Mouse (Mus musculus): ENCODE results near the gene Rpp38.

Gene Rpp38

DNA sequence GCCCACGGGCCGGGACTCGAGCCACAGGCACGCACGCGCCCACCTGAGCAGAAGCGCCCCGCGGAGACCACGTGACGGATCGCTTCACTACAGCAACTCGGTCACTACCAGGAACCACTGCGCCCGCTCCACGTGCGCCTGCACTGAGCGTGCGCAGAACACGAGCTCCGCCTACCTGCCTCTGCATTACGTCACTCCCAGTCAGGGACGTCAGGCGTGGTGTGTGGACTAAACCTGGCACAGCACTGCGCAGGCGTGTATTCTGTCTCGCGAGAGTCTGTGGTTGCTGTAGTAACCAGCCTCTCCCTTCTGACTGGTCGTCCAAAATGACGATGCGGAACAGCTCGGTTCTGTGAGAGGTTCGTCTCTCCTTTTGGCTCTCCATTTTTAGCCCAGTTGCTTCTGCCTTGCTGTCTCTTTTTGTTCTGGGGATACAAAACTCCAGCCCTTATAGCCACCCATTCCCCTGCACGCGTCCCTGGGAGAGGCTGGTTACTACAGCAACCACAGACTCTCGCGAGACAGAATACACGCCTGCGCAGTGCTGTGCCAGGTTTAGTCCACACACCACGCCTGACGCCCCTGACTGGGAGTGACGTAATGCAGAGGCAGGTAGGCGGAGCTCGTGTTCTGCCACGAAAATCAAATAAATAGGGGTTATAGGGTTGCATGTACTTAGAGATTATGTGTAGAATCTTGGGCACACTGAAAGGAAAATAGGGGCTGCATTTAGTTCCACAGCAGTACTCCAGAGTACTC lies at the start of gene Rpp38:
Rpp38 (minus strand) TSS at position 160 of the 759 bp plus-strand sequence.
- DNase-seq (ENCODE audit: low spot score in 2 of 2): peak; percentile 99 to 100

- no peak for DNase-seq (ENCODE audit: low spot score in 2 of 2)
These were observed 32.7 kb upstream of the Rpp38 start for GRCm38 (mm10) chr2:3365127-3365526.

DNA sequence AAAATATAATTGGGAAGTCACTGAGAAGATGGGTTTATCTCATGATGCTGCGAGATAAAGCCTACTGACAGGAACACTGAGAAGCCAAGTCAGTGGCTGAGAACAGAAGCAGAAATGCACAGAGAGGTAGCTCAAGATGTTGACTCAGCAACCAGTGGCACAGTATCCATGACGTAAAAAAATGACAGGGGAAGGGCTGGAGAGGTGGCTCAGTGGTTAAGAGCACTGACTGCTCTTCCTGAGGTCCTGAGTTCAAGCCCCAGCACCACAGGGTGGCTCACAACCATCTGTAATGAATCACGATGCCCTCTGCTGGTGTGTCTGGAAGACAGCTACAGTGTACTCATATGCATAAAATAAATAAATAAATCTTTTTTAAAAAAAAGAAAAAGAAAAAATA lies 28.6 kb upstream of the Rpp38 start:
- no peak for DNase-seq (ENCODE audit: low spot score in 2 of 2)

DNA sequence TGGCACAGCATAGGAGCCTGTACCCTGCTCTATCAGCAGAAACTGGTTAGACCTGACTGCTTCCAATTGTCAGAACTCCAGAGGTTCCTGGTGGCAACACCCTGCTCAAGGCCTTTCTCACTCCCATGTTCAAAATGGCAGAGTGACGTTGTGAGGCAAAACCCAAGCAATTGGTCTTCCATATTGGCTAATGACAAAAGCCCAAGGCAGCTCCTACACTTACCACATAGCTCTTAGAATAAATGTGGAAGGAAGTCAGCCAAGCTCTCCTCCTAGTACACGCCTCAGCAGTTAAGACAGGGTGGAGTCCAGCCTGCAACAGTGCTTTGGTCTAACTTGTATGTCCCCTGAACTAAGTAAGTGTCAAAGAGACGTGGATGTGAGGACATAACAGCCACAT lies 25.4 kb upstream of the Rpp38 start:
- no peak for DNase-seq (ENCODE audit: low spot score in 2 of 2)

- DNase-seq (ENCODE audit: low spot score in 2 of 2): no peak
These were observed 23.9 kb upstream of the Rpp38 start for GRCm38 (mm10) chr2:3356311-3356710.

GRCm38 (mm10) chr2:3355793-3356192 lies 23.4 kb upstream of the Rpp38 start:
- peak in 1 of 2 experiments; percentile 28 for DNase-seq (ENCODE audit: low spot score in 2 of 2)

GRCm38 (mm10) chr2:3353160-3353559 lies 20.7 kb upstream of the Rpp38 start:
- no peak for DNase-seq (ENCODE audit: low spot score in 2 of 2)

GRCm38 (mm10) chr2:3348919-3349318 lies 16.5 kb upstream of the Rpp38 start:
- DNase-seq (ENCODE audit: low spot score in 2 of 2): no peak

DNA sequence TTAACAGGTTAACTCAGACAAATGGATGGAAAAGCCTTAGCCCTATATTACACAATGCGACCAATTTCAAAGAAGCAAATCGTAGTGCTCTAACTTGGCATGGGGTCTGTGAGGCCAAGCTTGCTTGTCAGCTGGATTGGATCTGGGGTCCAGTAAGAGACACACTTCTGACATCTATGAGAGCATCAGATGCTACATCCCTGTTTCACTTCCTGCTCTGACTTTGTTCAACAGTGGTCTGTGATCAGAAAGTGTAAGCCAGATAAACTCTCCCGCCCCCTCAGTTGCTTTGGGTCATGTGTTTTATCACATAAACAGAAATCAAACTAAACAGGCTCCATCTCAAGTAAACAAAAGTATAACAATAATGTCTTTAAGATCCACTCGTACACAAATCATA lies 16.0 kb upstream of the Rpp38 start:
- DNase-seq (ENCODE audit: low spot score in 2 of 2): no peak

DNA sequence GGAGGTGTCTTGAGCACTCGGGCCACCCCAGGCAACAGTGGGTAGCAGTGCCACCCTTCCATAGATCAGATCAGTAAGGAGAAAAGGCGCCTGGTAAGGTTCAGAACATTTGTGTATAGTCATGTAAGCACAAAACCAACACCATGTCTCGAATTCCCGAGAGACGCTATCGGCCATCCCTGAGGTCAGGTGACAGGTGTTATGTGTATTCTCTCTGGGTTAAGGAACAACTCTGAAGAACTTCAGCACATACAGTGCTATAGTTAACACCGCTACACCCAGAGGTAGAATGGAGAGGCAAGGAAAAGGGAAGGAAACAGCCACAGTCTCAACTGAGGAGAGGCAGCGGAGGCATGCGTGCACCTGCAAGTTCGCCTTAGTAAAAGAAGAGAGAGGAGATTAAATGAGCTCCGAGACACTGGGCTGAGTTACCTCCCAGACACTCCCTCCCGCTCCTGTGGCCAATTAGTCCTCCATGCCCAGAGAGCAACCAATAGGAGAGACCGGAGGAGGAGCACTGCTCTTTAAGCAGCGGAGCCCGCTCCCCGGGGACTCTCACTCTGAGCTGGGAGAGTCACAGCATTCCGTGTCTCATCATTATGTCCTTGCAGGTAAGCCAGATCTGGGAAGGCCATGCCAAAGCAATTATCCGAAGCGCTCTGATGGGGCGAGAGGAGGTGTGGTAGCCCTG lies 3.3 kb upstream of the Rpp38 start, which contains the start of gene Acbd7:
Acbd7 (plus strand) TSS at position 558 of the 691 bp plus-strand sequence.
- peak; percentile 13 to 27 for DNase-seq (ENCODE audit: low spot score in 2 of 2)

- no peak for DNase-seq (ENCODE audit: low spot score in 2 of 2)
These were observed 1.3 kb upstream of the Rpp38 start for GRCm38 (mm10) chr2:3333761-3334160.

GRCm38 (mm10) chr2:3332056-3332455 lies 387 bp downstream of the Rpp38 start:
- no peak for DNase-seq (ENCODE audit: low spot score in 2 of 2)

DNA sequence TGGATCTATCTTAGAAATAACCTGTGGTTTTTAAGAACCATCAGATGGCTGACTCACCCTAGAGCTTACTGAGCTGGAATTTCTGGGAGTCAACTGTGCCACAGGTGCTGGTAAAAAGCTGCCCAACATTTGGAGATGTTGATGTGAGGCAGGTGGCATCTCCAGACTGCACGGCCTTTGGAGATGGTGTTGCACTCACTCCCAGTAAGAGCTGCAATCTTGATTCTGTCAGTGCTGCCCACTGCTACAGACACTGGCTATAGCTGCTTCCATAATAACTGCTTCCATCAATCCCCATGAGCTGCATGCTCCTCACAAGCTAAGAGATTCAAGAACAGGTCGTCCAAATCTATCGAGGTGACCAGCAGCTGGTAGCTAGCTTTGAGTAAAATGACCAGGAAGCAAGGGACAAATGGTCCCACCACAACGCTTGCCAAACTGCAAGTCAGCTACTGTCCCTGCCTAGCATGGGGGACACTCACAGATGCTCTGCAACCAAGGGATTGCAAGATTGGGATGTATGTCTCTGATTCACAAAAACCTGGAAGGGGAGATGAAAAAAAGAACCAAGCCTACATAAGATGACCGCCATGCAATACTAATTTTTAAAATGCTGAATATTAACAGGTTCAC lies 1.3 kb downstream of the Rpp38 start:
- DNase-seq (ENCODE audit: low spot score in 2 of 2): no peak

GRCm38 (mm10) chr2:3327351-3327750 lies 5.1 kb downstream of the Rpp38 start:
- DNase-seq (ENCODE audit: low spot score in 2 of 2): peak; percentile 20 to 62

DNA sequence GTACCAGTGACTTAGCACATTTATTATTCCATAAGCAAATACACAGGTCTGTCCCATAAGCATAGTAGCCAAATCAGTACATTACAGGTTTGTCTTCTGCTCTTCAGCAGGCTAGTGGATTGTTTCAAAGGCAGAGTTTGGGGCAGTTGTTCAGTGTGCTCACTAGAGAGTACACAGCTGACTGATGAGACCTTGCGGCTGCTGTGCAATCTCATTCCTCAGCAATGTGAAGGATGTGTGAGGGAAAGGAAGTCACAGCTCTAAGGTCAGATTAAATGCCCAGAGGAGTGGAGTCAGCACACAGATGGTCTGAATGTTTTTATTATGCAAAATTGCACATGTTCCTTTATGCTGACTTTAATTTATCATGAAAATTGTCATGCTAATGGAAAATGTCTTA lies 5.9 kb downstream of the Rpp38 start:
- no peak for DNase-seq (ENCODE audit: low spot score in 2 of 2)

GRCm38 (mm10) chr2:3324381-3325130 lies 7.9 kb downstream of the Rpp38 start:
- no peak for DNase-seq (ENCODE audit: low spot score in 2 of 2)

DNA sequence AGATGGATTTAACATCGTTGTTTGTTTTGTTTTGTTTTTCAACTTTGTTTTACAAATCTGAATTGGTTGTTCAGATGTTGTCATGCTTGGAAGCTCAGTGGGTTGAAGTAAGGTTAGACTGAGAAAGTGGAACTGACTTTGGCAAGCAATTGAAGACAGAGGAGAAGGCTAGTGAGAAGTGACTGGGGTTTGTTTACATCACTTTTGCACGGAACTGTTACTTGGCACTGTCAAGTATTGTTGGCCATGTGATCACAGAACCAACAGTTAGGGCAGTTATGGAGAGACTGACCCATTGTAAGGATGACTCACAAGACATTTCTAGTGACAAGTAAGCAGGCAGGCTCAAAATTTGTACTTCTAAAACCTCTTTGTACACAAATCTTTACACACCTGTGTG lies 9.3 kb downstream of the Rpp38 start:
- no peak for DNase-seq (ENCODE audit: low spot score in 2 of 2)

- DNase-seq (ENCODE audit: low spot score in 2 of 2): no peak
These were observed 26.9 kb downstream of the Rpp38 start for GRCm38 (mm10) chr2:3305426-3306025.

- DNase-seq (ENCODE audit: low spot score in 2 of 2): no peak
These were observed 36.6 kb downstream of the Rpp38 start for GRCm38 (mm10) chr2:3295826-3296225.

DNA sequence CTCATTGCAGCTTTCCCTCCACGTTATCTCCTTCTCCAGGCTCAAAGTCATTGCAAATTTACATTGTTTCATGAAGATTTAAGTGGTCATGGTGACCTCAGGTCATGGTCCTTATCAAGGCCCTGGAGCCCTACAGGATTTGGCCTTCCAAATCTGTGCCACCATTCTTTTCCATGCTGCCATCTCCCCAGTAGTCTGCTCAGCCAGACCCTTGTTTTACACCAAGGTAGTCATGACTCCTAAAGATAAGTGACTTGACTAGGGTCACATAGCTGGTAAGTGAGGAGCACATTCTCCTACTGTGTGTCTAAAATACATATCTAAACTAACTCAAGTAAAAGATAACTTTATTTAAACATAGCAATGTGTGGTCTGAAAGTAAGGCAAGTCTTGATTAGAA lies 40.3 kb downstream of the Rpp38 start:
- DNase-seq (ENCODE audit: low spot score in 2 of 2): no peak

- no peak for DNase-seq (ENCODE audit: low spot score in 2 of 2)
These were observed 42.9 kb downstream of the Rpp38 start for GRCm38 (mm10) chr2:3289581-3289980.

- DNase-seq (ENCODE audit: low spot score in 2 of 2): no peak
These were observed 46.2 kb downstream of the Rpp38 start for GRCm38 (mm10) chr2:3286243-3286642.

Measured in heart, adult 9 months (tissue).